In genomic region chr8:8862767-8863166, GRCm38 (mm10) we compare ENCODE assay signal across 22 mouse cellular contexts.
DNase-seq lines count a peak whose midpoint lies in the region; ATAC-seq lines count a peak whose summit lies in the region.
"Had no signal": no experiment of that assay in that cellular context is flagged by ENCODE, and none has a peak within 500 bp of the region (broad histone marks: within the 10 kb centered on the region; RNA-seq: fewer than 3 reads in every experiment).

No protein-coding gene starts in this region.

- no peak overlapping the region for H3K9ac ChIP-seq in heart, embryonic 11.5 days (ENCODE audit: low read depth, low read length)
- H3K9ac ChIP-seq in hindbrain, embryonic 16.5 days (ENCODE audit: low read depth, low read length) = no peak overlapping the region
- no peak overlapping the region for H3K9ac ChIP-seq in hindbrain, embryonic 13.5 days

- WGBS in heart, embryonic 11.5 days (ENCODE audit: insufficient replicate concordance) = 92% methylated on average over 6 of the region's 6 CpGs
- WGBS in hindbrain, embryonic 16.5 days = 78% methylated on average over 6 of the region's 6 CpGs
- 78% methylated on average over 6 of the region's 6 CpGs for WGBS in hindbrain, embryonic 13.5 days

- no peaks in the 10 kb centered on the region for H3K9me3 ChIP-seq in heart, embryonic 11.5 days (replicated peaks; ENCODE audit: control insufficient read depth, low read length)
- no peaks in the 10 kb centered on the region for H3K9me3 ChIP-seq in hindbrain, embryonic 16.5 days (ENCODE audit: control insufficient read depth, low read length)
- H3K9me3 ChIP-seq in hindbrain, embryonic 13.5 days = no peaks in the 10 kb centered on the region
- H3K9me3 ChIP-seq: G1E had no signal

- DNase-seq in cerebellum, postnatal 10 days = peak; percentile 29 to 53
- DNase-seq in cerebellum, adult 8-10 months = no peak
- DNase-seq in cerebellum, postnatal 14 days = peak; percentile 24 to 32
- no peak for DNase-seq in cerebellum, adult 9-11 months
- DNase-seq in heart, adult 11 months = peak; percentile 55
- DNase-seq: adrenal gland, adult 2 months; adrenal gland, adult 8-10 months; adrenal gland, postnatal 10 days; adrenal gland, postnatal 14 days; adrenal gland, postnatal 25 days; adrenal gland, postnatal 36 days; B cell, adult 2 months; cerebellum, adult 11 months; cerebellum, adult 11-12 months had no signal

- H3K36me3 ChIP-seq in heart, embryonic 11.5 days (ENCODE audit: control insufficient read depth, insufficient read depth, low read length) = no peaks in the 10 kb centered on the region
- H3K36me3 ChIP-seq in hindbrain, embryonic 16.5 days (ENCODE audit: control insufficient read depth, insufficient read depth, low read length) = no peaks in the 10 kb centered on the region
- H3K36me3 ChIP-seq in hindbrain, embryonic 13.5 days = no peaks in the 10 kb centered on the region
- H3K36me3 ChIP-seq: G1E had no signal

- H3K4me3 ChIP-seq in heart, embryonic 11.5 days (ENCODE audit: low read depth, low read length) = no peak overlapping the region
- H3K4me3 ChIP-seq in hindbrain, embryonic 16.5 days (ENCODE audit: low read length) = no peak overlapping the region
- H3K4me3 ChIP-seq in hindbrain, embryonic 13.5 days = no peak overlapping the region

- no peaks in the 10 kb centered on the region for H3K27me3 ChIP-seq in heart, embryonic 11.5 days (ENCODE audit: control insufficient read depth, insufficient read depth, low read length)
- no peaks in the 10 kb centered on the region for H3K27me3 ChIP-seq in hindbrain, embryonic 16.5 days (replicated peaks; ENCODE audit: control insufficient read depth, insufficient read depth, low read length)
- H3K27me3 ChIP-seq in hindbrain, embryonic 13.5 days = 0 out of 2 replicates have a peak, but pooled peaks cover 8% of the 10 kb centered on the region
- H3K27me3 ChIP-seq: CH12.LX, Patski had no signal

- H3K4me1 ChIP-seq in heart, embryonic 11.5 days (ENCODE audit: control insufficient read depth, insufficient read depth, low read length) = no peaks in the 10 kb centered on the region
- no peaks in the 10 kb centered on the region for H3K4me1 ChIP-seq in hindbrain, embryonic 16.5 days (ENCODE audit: control insufficient read depth, insufficient read depth, low read depth, low read length)
- peaks cover 3% of the 10 kb centered on the region; the same call in 1 of the 2 replicates for H3K4me1 ChIP-seq in hindbrain, embryonic 13.5 days (replicated peaks)

- no peak for ATAC-seq in heart, embryonic 11.5 days (replicated peaks; ENCODE audit: insufficient number of reproducible peaks, low FRiP score, low TSS enrichment)
- ATAC-seq in hindbrain, embryonic 16.5 days = peak; percentile 27; the same call in 1 of the 2 replicates
- ATAC-seq in hindbrain, embryonic 13.5 days (ENCODE audit: low FRiP score) = no peak
- ATAC-seq: activated CD4-positive, CD25-positive, alpha-beta regulatory T cell, adult 4 months; CD4-positive, CD25-positive, alpha-beta regulatory T cell, adult 4 months; Patski had no signal

- H3K4me2 ChIP-seq in heart, embryonic 11.5 days = no peak overlapping the region
- no peak overlapping the region for H3K4me2 ChIP-seq in hindbrain, embryonic 16.5 days (ENCODE audit: low read length)
- no peak overlapping the region for H3K4me2 ChIP-seq in hindbrain, embryonic 13.5 days

- no peak overlapping the region for H3K27ac ChIP-seq in heart, embryonic 11.5 days (ENCODE audit: low read depth, low read length)
- H3K27ac ChIP-seq in hindbrain, embryonic 16.5 days (ENCODE audit: low read depth, low read length) = no peak overlapping the region
- no peak overlapping the region for H3K27ac ChIP-seq in hindbrain, embryonic 13.5 days

Comparison
In these comparisons a context has a peak if more than half of its experiments do, and no peak if none do; other contexts are left out.
1. DNase-seq: peak in cerebellum, postnatal 10 days (2 of 2), cerebellum, postnatal 14 days (2 of 2) and heart, adult 11 months (single experiment); none in cerebellum, adult 8-10 months (single experiment) and cerebellum, adult 9-11 months (single experiment).